Mouse (Mus musculus) left cerebral cortex, postnatal 10 days (tissue): ENCODE data around the gene Fthl17a. TPM values are rescaled to one million over a fixed set of nuclear protein-coding genes. Genes with fewer than 3 reads are reported as not detected.

Experiments
- DNase-seq, 2 experiments: peaks; one replicate each; pipeline ENCODE4 v3.0.0; 2021 to 2022; ENCODE audit warnings: low spot score in 2 of 2, mixed read lengths in 1 of 2; ENCODE audit errors: extremely low spot score in 1 of 2
- intact Hi-C: fragments of 180-260 bp; cut with DNase I; formaldehyde crosslinking; loops from one replicate; pipeline ENCODE4 v1.15.1; 2025
- total RNA-seq, 2 experiments: library from RNA; stranded (reverse); gene quantifications; 2 replicates each; pipeline ENCODE4 v1.2.3; 2021

Gene Fthl17a
- total RNA-seq: not detected

DNA sequence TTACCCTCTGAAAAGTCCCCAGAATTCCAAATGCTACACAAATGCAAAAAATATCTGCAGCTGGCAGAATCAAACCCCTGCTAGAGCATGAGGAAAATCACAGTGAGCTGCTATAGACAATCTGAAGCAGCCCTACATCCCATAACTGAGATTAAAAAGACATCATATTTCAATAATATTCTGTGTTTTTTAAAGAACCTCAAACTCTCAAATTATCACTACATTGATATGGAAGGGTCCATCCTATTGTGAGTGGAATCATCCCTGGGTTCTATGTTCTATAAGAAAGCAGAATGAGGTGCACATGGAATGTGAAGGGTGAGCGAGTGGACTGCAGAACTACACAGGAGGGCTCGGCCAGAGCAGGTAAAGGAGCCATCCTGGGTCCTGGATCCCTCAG, at the start of gene Fthl17a:
Fthl17a (plus strand) TSS at position 301 of the 400 bp plus-strand sequence.
- DNase-seq: no peak
- intact Hi-C loops: no loop called here

DNA sequence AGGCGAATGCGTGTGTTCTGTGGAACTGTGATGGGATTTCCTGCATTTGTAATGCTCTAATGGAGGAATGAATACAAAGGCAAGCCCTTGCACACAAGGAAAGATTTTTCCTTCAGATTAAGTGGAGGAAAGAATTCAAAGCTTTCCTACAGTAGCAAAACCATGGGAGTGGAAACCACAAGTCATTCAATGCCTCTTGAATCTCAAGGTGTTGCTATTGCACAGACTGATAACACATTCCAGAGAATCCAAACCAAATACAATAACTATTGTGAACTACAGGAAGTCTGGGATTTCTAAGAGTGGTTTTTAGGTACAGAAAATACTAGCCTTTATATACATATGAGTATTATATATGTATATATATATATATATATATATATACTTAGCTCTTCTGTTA, 42.5 kb upstream of the Fthl17a start:
- intact Hi-C loops: no loop called here
- DNase-seq: no peak

DNA sequence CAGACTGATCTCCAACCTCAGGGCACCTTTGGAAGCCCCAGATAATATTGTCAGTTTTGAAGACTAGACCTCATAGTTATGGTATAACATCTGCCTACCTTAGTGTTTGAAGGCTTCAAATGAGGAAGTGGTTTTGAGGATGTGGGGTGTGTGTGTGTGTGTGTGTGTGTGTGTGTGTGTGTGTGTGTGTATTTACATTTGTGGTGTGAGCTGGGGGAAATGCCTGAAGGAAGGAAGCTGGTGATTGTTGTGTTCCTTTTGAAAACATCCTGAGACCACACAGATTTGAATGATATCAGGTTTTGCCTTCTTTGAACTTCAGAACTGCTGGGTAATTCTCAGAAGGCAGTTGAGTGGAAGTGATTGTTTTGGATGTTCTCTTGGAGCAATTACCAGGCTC, 22.6 kb upstream of the Fthl17a start:
- no peak for DNase-seq
- intact Hi-C loops: no loop called here

DNA sequence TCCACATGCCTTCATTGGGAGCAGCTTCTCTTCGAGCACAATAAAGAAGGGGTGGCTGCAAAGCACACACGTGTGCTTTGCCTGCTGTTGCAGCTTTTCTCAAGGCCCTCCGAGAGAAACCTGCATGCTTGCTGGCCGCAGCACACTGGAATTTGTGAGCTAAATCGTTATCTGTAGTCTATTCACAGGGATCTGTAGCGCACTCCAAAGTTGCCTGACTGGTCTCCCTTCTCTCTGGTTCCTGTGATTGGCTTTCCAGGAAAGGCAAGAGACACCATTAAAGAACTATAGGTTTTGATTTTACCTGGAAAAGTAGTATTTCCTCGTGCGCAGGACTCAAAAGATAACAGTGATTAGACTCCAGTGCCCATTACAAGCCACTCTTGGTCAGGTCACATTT, 22.3 kb downstream of the Fthl17a start:
- intact Hi-C loops: no loop called here
- no peak for DNase-seq

DNA sequence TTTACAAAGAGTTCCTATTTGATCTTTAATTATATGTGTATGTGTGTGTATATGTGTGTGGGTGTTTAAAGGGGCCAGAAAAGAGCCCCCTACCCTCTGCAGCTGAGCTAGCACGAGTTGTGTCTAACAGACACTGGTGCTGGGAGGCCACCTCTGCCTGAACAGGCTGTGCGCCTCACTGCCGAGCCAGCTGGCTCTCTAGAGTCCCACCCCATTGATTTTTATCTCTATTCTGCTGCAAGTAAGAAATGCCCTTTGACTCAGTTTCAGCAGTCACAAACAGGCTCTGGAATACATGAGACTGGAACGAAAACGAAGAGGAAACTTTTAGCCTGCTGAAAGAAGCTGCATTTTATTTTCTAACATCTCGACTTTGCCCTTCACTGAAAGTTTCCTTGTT, 22.8 kb downstream of the Fthl17a start:
- DNase-seq: no peak
- intact Hi-C loops: no loop called here

DNA sequence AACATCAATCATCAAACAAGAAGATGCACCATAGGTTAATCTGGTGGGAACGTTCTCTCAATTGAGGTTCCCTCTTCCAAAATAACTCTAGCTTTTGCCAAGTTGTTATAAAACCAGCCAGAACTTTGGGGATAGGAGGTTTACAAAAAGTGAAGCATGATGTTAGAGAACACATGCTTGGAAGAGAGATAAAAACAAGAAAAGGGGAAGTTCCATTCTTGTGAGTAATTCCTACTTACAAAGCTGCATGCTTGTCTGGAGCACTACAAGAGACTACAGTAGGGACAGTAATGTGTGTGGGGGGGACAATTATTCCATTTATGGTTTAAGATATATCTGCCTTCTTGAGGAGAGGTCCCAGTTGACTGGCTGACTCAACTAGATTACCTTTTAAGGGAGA, 40.4 kb downstream of the Fthl17a start:
- DNase-seq: no peak
- intact Hi-C loops: no loop called here

DNA sequence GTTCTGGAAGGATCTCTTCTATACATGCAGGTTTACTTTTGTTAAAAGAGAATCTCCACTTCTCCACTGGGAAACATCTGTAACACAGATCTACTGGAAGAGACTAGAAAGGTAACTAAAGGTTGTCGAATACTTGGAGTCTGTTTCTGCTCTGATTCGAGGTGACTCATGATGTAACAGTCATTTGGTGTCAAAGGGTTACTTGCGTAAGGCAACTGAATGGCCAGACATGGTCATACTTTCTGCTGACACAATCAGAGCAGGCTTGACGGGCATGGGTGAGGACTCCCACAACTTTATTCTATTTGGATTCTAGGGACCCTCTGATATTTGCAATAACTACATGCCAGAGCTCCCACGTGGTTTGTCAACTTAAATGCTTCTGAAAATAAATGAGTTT, 43.3 kb downstream of the Fthl17a start:
- intact Hi-C loops: no loop called here

DNA sequence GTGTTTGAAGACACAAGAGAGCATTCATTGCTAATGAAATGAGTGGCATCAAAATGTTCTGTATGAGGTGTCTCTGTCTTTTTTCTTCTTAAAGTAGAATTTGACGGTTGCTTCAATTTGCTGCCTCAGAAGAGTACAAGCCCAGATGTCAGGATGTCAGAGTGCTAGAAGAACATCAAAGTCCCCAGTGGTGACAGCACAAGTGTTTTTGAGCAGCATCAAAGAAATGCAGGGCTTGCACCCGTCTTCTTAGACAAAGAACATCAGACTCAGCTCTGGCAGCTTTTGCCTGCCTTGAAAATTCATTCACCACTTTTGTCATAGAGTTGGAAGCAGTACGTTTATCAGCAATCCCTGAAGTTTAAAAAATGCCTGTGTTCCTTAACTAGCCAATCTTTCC, 44.5 kb downstream of the Fthl17a start:
- intact Hi-C loops: no loop called here
- no peak for DNase-seq

More for the DNA sequence above, 43.3 kb downstream of the Fthl17a start:
- no peak for DNase-seq

DNA sequence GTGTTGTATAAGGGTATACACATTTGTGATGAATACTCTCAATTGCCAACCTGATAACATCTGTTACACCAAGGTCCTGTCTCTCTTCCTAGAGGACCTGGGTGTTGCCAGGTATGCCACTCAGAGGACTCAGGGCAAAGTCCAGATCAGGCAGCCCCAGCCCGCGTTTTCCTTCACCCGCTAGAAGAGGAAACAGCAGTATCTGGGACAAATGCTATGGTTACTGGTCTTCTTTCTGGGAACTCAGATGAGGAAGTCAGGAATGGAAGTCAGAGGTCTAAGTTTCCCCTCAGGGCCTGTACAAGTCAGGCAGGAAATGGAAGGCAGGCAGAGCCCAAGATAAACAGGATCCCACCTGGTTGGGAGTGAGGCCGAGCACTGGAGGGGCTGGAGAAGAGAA, 55.2 kb downstream of the Fthl17a start:
- intact Hi-C loops: no loop called here
- DNase-seq: no peak

DNA sequence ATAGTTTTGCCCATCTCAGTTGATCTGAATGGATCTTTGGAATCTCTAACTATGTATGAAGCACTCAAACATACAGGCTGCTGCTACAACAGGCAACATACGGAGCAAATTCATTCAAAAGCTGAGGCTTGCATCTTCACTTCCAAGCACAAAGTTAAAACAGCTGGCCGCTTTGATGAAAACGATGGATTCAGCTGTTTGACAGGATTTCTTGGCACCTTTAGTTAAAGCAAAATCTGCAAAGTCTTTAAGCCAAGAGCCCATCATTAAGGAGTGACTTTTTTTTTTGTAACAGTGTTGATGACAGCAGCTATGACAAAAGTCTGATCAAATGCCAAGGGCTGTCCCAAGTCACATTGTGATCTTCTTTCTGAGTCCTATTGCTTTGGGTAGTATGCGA, 69.1 kb downstream of the Fthl17a start:
- intact Hi-C loops: no loop called here
- DNase-seq: no peak

DNA sequence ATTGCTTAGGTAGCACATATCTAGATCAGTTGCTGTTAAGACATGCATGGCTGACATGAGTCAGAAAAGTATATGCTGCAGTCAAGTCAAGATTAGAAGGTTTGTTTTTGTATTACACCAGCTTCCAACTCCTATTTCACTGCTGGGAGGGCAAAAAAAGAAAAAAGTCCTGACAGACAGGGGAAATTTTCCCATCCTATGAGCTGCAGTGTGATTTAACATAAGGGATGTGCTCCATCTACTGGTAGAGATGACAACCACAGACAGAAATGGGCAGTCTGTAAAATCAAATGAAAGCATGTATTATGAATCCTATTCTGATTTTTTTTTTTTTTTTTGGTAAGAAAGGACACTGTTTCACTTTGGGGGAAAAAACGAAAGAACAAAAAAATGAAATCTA, 69.7 kb downstream of the Fthl17a start:
- DNase-seq: peak in 1 of 2 experiments; percentile 25
- intact Hi-C loops: no loop called here
